ENCODE assay signal across 12 mouse cellular contexts in the genomic region with DNA sequence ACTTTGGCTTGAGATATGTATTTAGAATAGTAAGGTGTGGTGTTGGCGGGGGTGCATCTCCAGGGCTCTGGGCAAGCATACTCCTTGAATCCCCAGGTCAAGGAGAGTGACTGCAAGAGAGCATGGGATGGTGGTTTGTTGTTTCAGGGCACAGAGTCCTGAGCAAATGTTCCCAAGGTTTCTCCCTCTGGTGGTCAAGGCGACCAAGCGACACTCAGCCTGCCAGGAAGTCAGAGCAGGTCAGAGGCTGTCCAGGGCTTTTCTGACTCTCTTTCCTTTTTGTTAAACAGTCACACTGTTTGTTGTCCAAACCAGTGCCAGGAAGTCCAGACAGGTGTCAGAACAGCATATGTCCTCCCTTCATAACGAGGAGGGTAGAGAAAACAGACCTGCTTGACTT. TPM values are rescaled to one million over a fixed set of nuclear protein-coding genes. Genes with fewer than 3 reads are reported as not detected.
DNase-seq lines count a peak whose midpoint lies in the region; ATAC-seq and TF ChIP-seq lines count a peak whose summit lies in the region.
"Had no signal": no experiment of that assay in that cellular context is flagged by ENCODE, and none has a peak within 500 bp of the region (broad histone marks: within the 10 kb centered on the region; RNA-seq: fewer than 3 reads in every experiment).

TSS of gene Ccdc121 (minus strand) at position 145 of the 400 bp plus-strand sequence.

- no peaks in the 10 kb centered on the region for H3K36me3 ChIP-seq in forebrain, embryonic 14.5 days (ENCODE audit: control insufficient read depth, insufficient read depth, low read length)
- H3K36me3 ChIP-seq in forebrain, embryonic 15.5 days: no peaks in the 10 kb centered on the region
- no peaks in the 10 kb centered on the region for H3K36me3 ChIP-seq in liver, postnatal 0 days (replicated peaks; ENCODE audit: insufficient read depth, low read length)
- H3K36me3 ChIP-seq in liver, embryonic 12.5 days: no peaks in the 10 kb centered on the region
- H3K36me3 ChIP-seq in heart, embryonic 13.5 days: no peaks in the 10 kb centered on the region
- H3K36me3 ChIP-seq in small intestine, adult 2 months (ENCODE audit: control insufficient read depth, insufficient read depth, low read length): no peaks in the 10 kb centered on the region
- H3K36me3 ChIP-seq: limb, embryonic 12.5 days had no signal

- no peak for TF ChIP-seq EP300 in liver, postnatal 0 days (IDR thresholded peaks at IDR 0.05; ENCODE audit: low read depth)

- H3K27me3 ChIP-seq in forebrain, embryonic 14.5 days (replicated peaks; ENCODE audit: control insufficient read depth, insufficient read depth, low read length): no peaks in the 10 kb centered on the region
- no peaks in the 10 kb centered on the region for H3K27me3 ChIP-seq in forebrain, embryonic 15.5 days
- no peaks in the 10 kb centered on the region for H3K27me3 ChIP-seq in liver, postnatal 0 days (ENCODE audit: insufficient read depth, low read length)
- H3K27me3 ChIP-seq in liver, embryonic 12.5 days (replicated peaks): 0 out of 2 replicates have a peak, but pooled peaks cover 4% of the 10 kb centered on the region
- no peaks in the 10 kb centered on the region for H3K27me3 ChIP-seq in heart, embryonic 13.5 days (replicated peaks)
- no peaks in the 10 kb centered on the region for H3K27me3 ChIP-seq in small intestine, adult 2 months (ENCODE audit: control insufficient read depth, insufficient read depth, low read length)
- H3K27me3 ChIP-seq: CH12.LX; limb, embryonic 12.5 days had no signal

- DNase-seq in forebrain, embryonic 14.5 days (ENCODE audit: low spot score): peak; percentile 4
- no peak for DNase-seq in liver, postnatal 0 days
- DNase-seq in thymus, postnatal 36 days: no peak
- DNase-seq in gastrocnemius, postnatal 14 days: no peak

- peak; percentile 40 for TF ChIP-seq CTCF in liver, postnatal 0 days (IDR thresholded peaks at IDR 0.05; ENCODE audit: low read depth)
- peak; percentile 19; the same call in 1 of the 2 replicates for TF ChIP-seq CTCF in small intestine, adult 2 months (IDR thresholded peaks at IDR 0.05; ENCODE audit: extremely low read depth, insufficient read length, insufficient replicate concordance, low read depth, low read length)

- no peaks in the 10 kb centered on the region for H3K9me3 ChIP-seq in forebrain, embryonic 14.5 days (replicated peaks; ENCODE audit: control insufficient read depth, low read length)
- H3K9me3 ChIP-seq in forebrain, embryonic 15.5 days: no peaks in the 10 kb centered on the region
- no peaks in the 10 kb centered on the region for H3K9me3 ChIP-seq in liver, postnatal 0 days (ENCODE audit: low read length)
- H3K9me3 ChIP-seq in liver, embryonic 12.5 days (replicated peaks): no peaks in the 10 kb centered on the region
- H3K9me3 ChIP-seq in heart, embryonic 13.5 days: no peaks in the 10 kb centered on the region
- H3K9me3 ChIP-seq: limb, embryonic 12.5 days had no signal

- ATAC-seq in forebrain, embryonic 14.5 days: no peak
- no peak for ATAC-seq in forebrain, embryonic 15.5 days (replicated peaks)
- ATAC-seq in liver, postnatal 0 days: no peak
- ATAC-seq in liver, embryonic 12.5 days: no peak
- ATAC-seq in heart, embryonic 13.5 days (ENCODE audit: extremely low read depth, insufficient number of reproducible peaks, low FRiP score, low TSS enrichment): no peak

- WGBS in forebrain, embryonic 14.5 days: 56% methylated on average over 4 of the region's 4 CpGs
- 60% methylated on average over 4 of the region's 4 CpGs for WGBS in forebrain, embryonic 15.5 days
- WGBS in liver, postnatal 0 days (ENCODE audit: insufficient replicate concordance): 51% methylated on average over 4 of the region's 4 CpGs
- 46% methylated on average over 4 of the region's 4 CpGs for WGBS in liver, embryonic 12.5 days (ENCODE audit: insufficient replicate concordance)
- 37% methylated on average over 4 of the region's 4 CpGs for WGBS in heart, embryonic 13.5 days
- 60% methylated on average over 4 of the region's 4 CpGs for WGBS in small intestine, adult 2 months

- H3K4me3 ChIP-seq in forebrain, embryonic 14.5 days (ENCODE audit: low read depth, low read length): no peak within 1 kb of the TSS
- no peak within 1 kb of the TSS for H3K4me3 ChIP-seq in forebrain, embryonic 15.5 days
- no peak within 1 kb of the TSS for H3K4me3 ChIP-seq in liver, postnatal 0 days (ENCODE audit: low read depth, low read length)
- no peak within 1 kb of the TSS for H3K4me3 ChIP-seq in liver, embryonic 12.5 days
- no peak within 1 kb of the TSS for H3K4me3 ChIP-seq in heart, embryonic 13.5 days
- no peak within 1 kb of the TSS for H3K4me3 ChIP-seq in small intestine, adult 2 months (ENCODE audit: low read depth, low read length)
- H3K4me3 ChIP-seq: limb, embryonic 12.5 days had no signal

- no peak within 1 kb of the TSS for H3K9ac ChIP-seq in forebrain, embryonic 14.5 days (ENCODE audit: low read length)
- no peak within 1 kb of the TSS for H3K9ac ChIP-seq in forebrain, embryonic 15.5 days (replicated peaks)
- no peak within 1 kb of the TSS for H3K9ac ChIP-seq in liver, postnatal 0 days (replicated peaks)
- H3K9ac ChIP-seq in liver, embryonic 12.5 days: no peak within 1 kb of the TSS
- no peak within 1 kb of the TSS for H3K9ac ChIP-seq in heart, embryonic 13.5 days
- H3K9ac ChIP-seq: limb, embryonic 12.5 days had no signal

- intact Hi-C loops in gastrocnemius, postnatal 14 days (cut with DNase I; ENCODE audit: low total_unique reads): no loop called here

- no peak for TF ChIP-seq POLR2A in small intestine, adult 2 months (IDR thresholded peaks at IDR 0.05; ENCODE audit: low read depth, low read length)

- H3K4me2 ChIP-seq in forebrain, embryonic 14.5 days (ENCODE audit: low read length): no peak within 1 kb of the TSS
- no peak within 1 kb of the TSS for H3K4me2 ChIP-seq in forebrain, embryonic 15.5 days (replicated peaks)
- no peak within 1 kb of the TSS for H3K4me2 ChIP-seq in liver, postnatal 0 days (ENCODE audit: low read depth, low read length)
- H3K4me2 ChIP-seq in liver, embryonic 12.5 days: no peak within 1 kb of the TSS
- H3K4me2 ChIP-seq in heart, embryonic 13.5 days: peak within 1 kb of the TSS; percentile 34
- H3K4me2 ChIP-seq: limb, embryonic 12.5 days had no signal

- H3K27ac ChIP-seq in forebrain, embryonic 14.5 days (ENCODE audit: low read depth, low read length): no peak within 1 kb of the TSS
- no peak within 1 kb of the TSS for H3K27ac ChIP-seq in forebrain, embryonic 15.5 days (replicated peaks)
- no peak within 1 kb of the TSS for H3K27ac ChIP-seq in liver, postnatal 0 days (ENCODE audit: low read depth)
- no peak within 1 kb of the TSS for H3K27ac ChIP-seq in liver, embryonic 12.5 days
- H3K27ac ChIP-seq in heart, embryonic 13.5 days (replicated peaks): no peak within 1 kb of the TSS
- H3K27ac ChIP-seq in small intestine, adult 2 months (ENCODE audit: insufficient read depth, low read depth, low read length): no peak within 1 kb of the TSS
- H3K27ac ChIP-seq: limb, embryonic 12.5 days had no signal

- H3K4me1 ChIP-seq in forebrain, embryonic 14.5 days (ENCODE audit: control insufficient read depth, insufficient read depth, low read length): no peaks in the 10 kb centered on the region
- no peaks in the 10 kb centered on the region for H3K4me1 ChIP-seq in forebrain, embryonic 15.5 days
- no peaks in the 10 kb centered on the region for H3K4me1 ChIP-seq in liver, postnatal 0 days (ENCODE audit: insufficient read depth)
- H3K4me1 ChIP-seq in liver, embryonic 12.5 days: no peaks in the 10 kb centered on the region
- H3K4me1 ChIP-seq in heart, embryonic 13.5 days: 0 out of 2 replicates have a peak, but pooled peaks cover 8% of the 10 kb centered on the region
- H3K4me1 ChIP-seq in small intestine, adult 2 months (ENCODE audit: control insufficient read depth, insufficient read depth, insufficient read length, low read length): peaks cover 1% of the 10 kb centered on the region; the same call in 1 of the 2 replicates

RNA-seq across cellular contexts. Expression of gene Ccdc121, which starts in this region (rescaled TPM):
- polyA plus RNA-seq in forebrain, embryonic 14.5 days (2014; fragmentation: Nextera tagmentation; extraction: Ambion mirVana): 0.09 TPM in 1 of 2 replicates, not detected in the other
- polyA plus RNA-seq in forebrain, embryonic 15.5 days (2015; fragmentation: Nextera tagmentation; extraction: Ambion mirVana): 0.11 TPM in 1 of 2 replicates, not detected in the other
- polyA plus RNA-seq in liver, postnatal 0 days (2015; fragmentation: Nextera tagmentation; extraction: Ambion mirVana): not detected in 2 replicates
- polyA plus RNA-seq in liver, embryonic 12.5 days (2016; fragmentation: Nextera tagmentation; extraction: Ambion mirVana): not detected in 2 replicates
- 0.20 and 0.28 TPM in 2 replicates for polyA plus RNA-seq in heart, embryonic 13.5 days (2015; fragmentation: Nextera tagmentation; extraction: Ambion mirVana)
- not detected in 2 replicates for polyA plus RNA-seq in small intestine, adult 2 months (2012; rRNA removed)
- not detected for total RNA-seq in gastrocnemius, postnatal 14 days (2021)
- total RNA-seq: CH12.LX; common myeloid progenitor, adult 5-6 weeks; gastrocnemius, postnatal 4 days had no signal
- polyA plus RNA-seq: limb, embryonic 12.5 days had no signal

Comparison
In these comparisons a context has a peak if more than half of its experiments do, and no peak if none do; other contexts are left out.
1. Peak in DNase-seq in forebrain, embryonic 14.5 days; RNA of the gene not detected or under 1 TPM.